Mouse (Mus musculus): ENCODE measurements around the gene Adssl1. TPM values are rescaled to one million over a fixed set of nuclear protein-coding genes. Genes with fewer than 3 reads are reported as not detected.

Adssl1 gene
- polyA plus RNA-seq, 1 experiment: 72.0 TPM

- Histone ChIP-seq H3K27ac (ENCODE audit: insufficient read depth, low read length) (no peak overlapping the region), H3K27me3 (ENCODE audit: control insufficient read depth, insufficient read depth, low read length) (no peaks in the 10 kb centered on the region), H3K4me3 (replicated peaks; ENCODE audit: insufficient read depth, low read depth, low read length) (no peak overlapping the region), H3K4me1 (ENCODE audit: control insufficient read depth, insufficient read depth, low read length) (peaks cover 45% of the 10 kb centered on the region)
- 32% methylated on average over 12 of the region's 12 CpGs for WGBS
- TF ChIP-seq CTCF (IDR thresholded peaks at IDR 0.05; ENCODE audit: borderline replicate concordance, insufficient read depth, low read depth, low read length): no peak
- TF ChIP-seq POLR2A (IDR thresholded peaks at IDR 0.05; ENCODE audit: borderline replicate concordance, insufficient read depth, low read length): no peak
- no peak for DNase-seq
Measured at GRCm38 (mm10) chr12:112663716-112664115, 43.9 kb downstream of the Adssl1 start.

- Histone ChIP-seq H3K27ac (ENCODE audit: insufficient read depth, low read length) (no peak overlapping the region), H3K4me3 (replicated peaks; ENCODE audit: insufficient read depth, low read depth, low read length) (no peak overlapping the region), H3K4me1 (ENCODE audit: control insufficient read depth, insufficient read depth, low read length) (peaks cover 41% of the 10 kb centered on the region), H3K27me3 (ENCODE audit: control insufficient read depth, insufficient read depth, low read length) (no peaks in the 10 kb centered on the region)
- no peak for DNase-seq
- 34% methylated on average over 2 of the region's 2 CpGs for WGBS
- TF ChIP-seq CTCF (IDR thresholded peaks at IDR 0.05; ENCODE audit: borderline replicate concordance, insufficient read depth, low read depth, low read length) (no peak), POLR2A (IDR thresholded peaks at IDR 0.05; ENCODE audit: borderline replicate concordance, insufficient read depth, low read length) (no peak)
Measured at GRCm38 (mm10) chr12:112664124-112664523, 44.3 kb downstream of the Adssl1 start.

GRCm38 (mm10) chr12:112664656-112665055 lies 44.8 kb downstream of the Adssl1 start:
- 14% methylated on average over 5 of the region's 5 CpGs for whole genome bisulfite sequencing
- TF ChIP-seq CTCF (IDR thresholded peaks at IDR 0.05; ENCODE audit: borderline replicate concordance, insufficient read depth, low read depth, low read length) (no peak), POLR2A (IDR thresholded peaks at IDR 0.05; ENCODE audit: borderline replicate concordance, insufficient read depth, low read length) (no peak)
- H3K4me1 ChIP-seq (ENCODE audit: control insufficient read depth, insufficient read depth, low read length): peaks cover 41% of the 10 kb centered on the region
- no peaks in the 10 kb centered on the region for H3K27me3 ChIP-seq (ENCODE audit: control insufficient read depth, insufficient read depth, low read length)
- no peak overlapping the region for H3K4me3 ChIP-seq (replicated peaks; ENCODE audit: insufficient read depth, low read depth, low read length)
- no peak for DNase-seq
- H3K27ac ChIP-seq (ENCODE audit: insufficient read depth, low read length): no peak overlapping the region

- DNase-seq: peak; percentile 61 to 67
- Histone ChIP-seq H3K4me3 (replicated peaks; ENCODE audit: insufficient read depth, low read depth, low read length) (no peak overlapping the region), H3K27me3 (ENCODE audit: control insufficient read depth, insufficient read depth, low read length) (no peaks in the 10 kb centered on the region), H3K4me1 (ENCODE audit: control insufficient read depth, insufficient read depth, low read length) (peaks cover 41% of the 10 kb centered on the region), H3K27ac (ENCODE audit: insufficient read depth, low read length) (no peak overlapping the region)
- 20% methylated on average over 18 of the region's 18 CpGs for WGBS
- TF ChIP-seq CTCF (IDR thresholded peaks at IDR 0.05; ENCODE audit: borderline replicate concordance, insufficient read depth, low read depth, low read length) (no peak), POLR2A (IDR thresholded peaks at IDR 0.05; ENCODE audit: borderline replicate concordance, insufficient read depth, low read length) (no peak)
Measured at GRCm38 (mm10) chr12:112665445-112665844, 45.6 kb downstream of the Adssl1 start.

- 70% methylated on average over 9 of the region's 9 CpGs for WGBS
- H3K4me1 ChIP-seq (ENCODE audit: control insufficient read depth, insufficient read depth, low read length): peaks cover 41% of the 10 kb centered on the region
- H3K4me3 ChIP-seq (replicated peaks; ENCODE audit: insufficient read depth, low read depth, low read length): no peak overlapping the region
- H3K27ac ChIP-seq (ENCODE audit: insufficient read depth, low read length): no peak overlapping the region
- DNase-seq: no peak
- no peaks in the 10 kb centered on the region for H3K27me3 ChIP-seq (ENCODE audit: control insufficient read depth, insufficient read depth, low read length)
- TF ChIP-seq CTCF (IDR thresholded peaks at IDR 0.05; ENCODE audit: borderline replicate concordance, insufficient read depth, low read depth, low read length): no peak
- no peak for TF ChIP-seq POLR2A (IDR thresholded peaks at IDR 0.05; ENCODE audit: borderline replicate concordance, insufficient read depth, low read length)
Measured at GRCm38 (mm10) chr12:112665881-112666544, 46.2 kb downstream of the Adssl1 start.

- peaks cover 46% of the 10 kb centered on the region for H3K4me1 ChIP-seq (ENCODE audit: control insufficient read depth, insufficient read depth, low read length)
- TF ChIP-seq POLR2A (IDR thresholded peaks at IDR 0.05; ENCODE audit: borderline replicate concordance, insufficient read depth, low read length) (no peak), CTCF (IDR thresholded peaks at IDR 0.05; ENCODE audit: borderline replicate concordance, insufficient read depth, low read depth, low read length) (no peak)
- H3K27me3 ChIP-seq (ENCODE audit: control insufficient read depth, insufficient read depth, low read length): no peaks in the 10 kb centered on the region
- H3K4me3 ChIP-seq (replicated peaks; ENCODE audit: insufficient read depth, low read depth, low read length): no peak overlapping the region
- DNase-seq: no peak
- 52% methylated on average over 10 of the region's 10 CpGs for WGBS
- no peak overlapping the region for H3K27ac ChIP-seq (ENCODE audit: insufficient read depth, low read length)
Measured at GRCm38 (mm10) chr12:112667619-112668297, 47.9 kb downstream of the Adssl1 start.

GRCm38 (mm10) chr12:112670718-112671393 lies 51.0 kb downstream of the Adssl1 start:
- Histone ChIP-seq H3K27me3 (ENCODE audit: control insufficient read depth, insufficient read depth, low read length) (no peaks in the 10 kb centered on the region), H3K27ac (ENCODE audit: insufficient read depth, low read length) (no peak overlapping the region), H3K4me3 (replicated peaks; ENCODE audit: insufficient read depth, low read depth, low read length) (no peak overlapping the region), H3K4me1 (ENCODE audit: control insufficient read depth, insufficient read depth, low read length) (peaks cover 35% of the 10 kb centered on the region)
- no peak for DNase-seq
- TF ChIP-seq CTCF (IDR thresholded peaks at IDR 0.05; ENCODE audit: borderline replicate concordance, insufficient read depth, low read depth, low read length) (no peak), POLR2A (IDR thresholded peaks at IDR 0.05; ENCODE audit: borderline replicate concordance, insufficient read depth, low read length) (no peak)
- 40% methylated on average over 9 of the region's 9 CpGs for WGBS
